Mouse (Mus musculus) spleen, adult 12 weeks (tissue): Measurements from ENCODE around the gene Smtn.

Experiments
- DNase-seq: peaks from one replicate; pipeline ENCODE4 v3.0.0; 2022; ENCODE audit warnings: low spot score

Gene Smtn

GRCm38 (mm10) chr11:3526979-3527738, 13.3 kb downstream of the Smtn start:
- no peak for DNase-seq

- DNase-seq, result no peak
Observed at GRCm38 (mm10) chr11:3526207-3526606, 14.2 kb downstream of the Smtn start.

GRCm38 (mm10) chr11:3525560-3525959, 14.9 kb downstream of the Smtn start:
- DNase-seq, result no peak

- no peak for DNase-seq
Observed at GRCm38 (mm10) chr11:3523840-3524582, 16.4 kb downstream of the Smtn start.

GRCm38 (mm10) chr11:3522285-3523000, 18.0 kb downstream of the Smtn start:
- no peak for DNase-seq

GRCm38 (mm10) chr11:3521339-3522224, 18.8 kb downstream of the Smtn start:
- no peak for DNase-seq

- DNase-seq, result no peak
Observed at GRCm38 (mm10) chr11:3520919-3521318, 19.5 kb downstream of the Smtn start.

GRCm38 (mm10) chr11:3519756-3520398, 20.5 kb downstream of the Smtn start:
- no peak for DNase-seq

- no peak for DNase-seq
Observed at GRCm38 (mm10) chr11:3519051-3519726, 21.2 kb downstream of the Smtn start.

GRCm38 (mm10) chr11:3517846-3518732, 22.3 kb downstream of the Smtn start:
- no peak for DNase-seq

GRCm38 (mm10) chr11:3516859-3517845, 23.3 kb downstream of the Smtn start:
- no peak for DNase-seq

- no peak for DNase-seq
Observed at GRCm38 (mm10) chr11:3516121-3516520, 24.3 kb downstream of the Smtn start.

- DNase-seq, result no peak
Observed at GRCm38 (mm10) chr11:3515637-3516036, 24.8 kb downstream of the Smtn start.

- no peak for DNase-seq
Observed at GRCm38 (mm10) chr11:3515216-3515615, 25.2 kb downstream of the Smtn start.

- peak; percentile 66 for DNase-seq
Observed at GRCm38 (mm10) chr11:3514529-3515054, 25.8 kb downstream of the Smtn start, which contains the start of gene Selenom. Gene Selenom (plus strand): TSS chr11:3514684.

GRCm38 (mm10) chr11:3513291-3513690, 27.1 kb downstream of the Smtn start:
- no peak for DNase-seq

GRCm38 (mm10) chr11:3510321-3510720, 30.1 kb downstream of the Smtn start:
- DNase-seq, result no peak
